Mouse (Mus musculus) hindbrain, embryonic 14.5 days (tissue): Measurements from ENCODE around the gene Tbx2. TPM values are rescaled to one million over a fixed set of nuclear protein-coding genes. Genes with fewer than 3 reads are reported as not detected.

Source experiments
- ATAC-seq: fragments of 200-750 bp; cut with Nextera tagmentation; 2 replicates; pipeline ENCODE4 v1.8.0; 2017; ENCODE audit warnings: moderate number of reproducible peaks, mild to moderate bottlenecking, moderate TSS enrichment, moderate library complexity; ENCODE audit not compliant: low FRiP score
- DNase-seq: peaks from one replicate; pipeline ENCODE4 v3.0.0-alpha.2; 2015; ENCODE audit warnings: low spot score
- H3K27ac ChIP-seq: fragments of 300-500 bp; sonication (generic); 2 replicates; pipeline ENCODE4 v1.5.1; 2014; ENCODE audit warnings: mild to moderate bottlenecking, moderate library complexity
- H3K27me3 ChIP-seq: fragments of 300-500 bp; sonication (generic); 2 replicates; pipeline ENCODE4 v1.6.1; 2014; ENCODE audit warnings: mild to moderate bottlenecking, low read length, mixed read lengths; ENCODE audit not compliant: control insufficient read depth, insufficient read depth
- H3K36me3 ChIP-seq: fragments of 300-500 bp; sonication (generic); replicated peaks from 2 replicates; pipeline ENCODE4 v1.6.1; 2014; ENCODE audit not compliant: control insufficient read depth, insufficient read depth
- H3K4me1 ChIP-seq: fragments of 300-500 bp; sonication (generic); replicated peaks from 2 replicates; pipeline ENCODE4 v1.6.1; 2014; ENCODE audit warnings: antibody characterized with exemption, low read length, mixed read lengths; ENCODE audit not compliant: control insufficient read depth, insufficient read depth
- H3K4me2 ChIP-seq: fragments of 300-500 bp; sonication (generic); replicated peaks from 2 replicates; pipeline ENCODE4 v1.6.1; 2014; ENCODE audit warnings: mild to moderate bottlenecking, moderate library complexity
- H3K4me3 ChIP-seq: fragments of 300-500 bp; sonication (generic); replicated peaks from 2 replicates; pipeline ENCODE4 v1.5.1; 2014; ENCODE audit warnings: mild to moderate bottlenecking, low read length
- H3K9ac ChIP-seq: fragments of 300-500 bp; sonication (generic); 2 replicates; pipeline ENCODE4 v1.6.1; 2014
- H3K9me3 ChIP-seq: fragments of 300-500 bp; sonication (generic); 2 replicates; pipeline ENCODE4 v1.6.1; 2016; ENCODE audit warnings: low read length; ENCODE audit not compliant: control insufficient read depth
- WGBS: fragments of 180-500 bp; shearing (Covaris S2); extraction: QIAGEN DNeasy Blood & Tissue Kit; methylation state at CpG from one replicate; pipeline ENCODE4 v1.1.7; 2014; 5-methylcytosine and 5-hydroxymethylcytosine counted together
- polyA plus RNA-seq: library from polyadenylated mRNA; unstranded; fragments of >200 nt; fragmentation: Nextera tagmentation; extraction: Ambion mirVana; gene quantifications from 2 replicates; pipeline ENCODE4 v1.2.1, GENCODE M21; 2014

The Tbx2 gene
- polyA plus RNA-seq, 1 experiment from 2014 or later: 2.8 TPM

GRCm38 (mm10) chr11:85837648-85838423 is 5.5 kb downstream of the Tbx2 start:
- no peaks in the 10 kb centered on the region for H3K9me3 ChIP-seq
- DNase-seq (no peak), ATAC-seq (no peak)
- peak overlapping the region; percentile 31; the same call in 1 of the 2 replicates for H3K9ac ChIP-seq
- peak overlapping the region; percentile 15 for H3K4me3 ChIP-seq
- H3K27me3 ChIP-seq: peaks cover 92% of the 10 kb centered on the region
- under 1% methylated on average over 66 of the region's 67 CpGs for WGBS
- H3K4me1 ChIP-seq: peaks cover 6% of the 10 kb centered on the region
- H3K27ac ChIP-seq: no peak overlapping the region
- H3K4me2 ChIP-seq: peak overlapping the region; percentile 33
- H3K36me3 ChIP-seq: no peaks in the 10 kb centered on the region

- 6% methylated on average over 20 of the region's 20 CpGs for WGBS
- H3K9ac ChIP-seq: no peak overlapping the region
- peak overlapping the region; percentile 33; the same call in 1 of the 2 replicates for H3K4me2 ChIP-seq
- no peaks in the 10 kb centered on the region for H3K9me3 ChIP-seq
- H3K4me1 ChIP-seq: peaks cover 14% of the 10 kb centered on the region
- H3K27me3 ChIP-seq: peaks cover 100% of the 10 kb centered on the region
- peak overlapping the region; percentile 15 for H3K4me3 ChIP-seq
- DNase-seq: no peak
- no peaks in the 10 kb centered on the region for H3K36me3 ChIP-seq
- no peak for ATAC-seq
- no peak overlapping the region for H3K27ac ChIP-seq
Observed at GRCm38 (mm10) chr11:85838424-85839257, 6.3 kb downstream of the Tbx2 start.

- peaks cover 19% of the 10 kb centered on the region for H3K4me1 ChIP-seq
- H3K9ac ChIP-seq: no peak overlapping the region; the same call in 1 of the 2 replicates
- 0 out of 2 replicates have a peak overlapping the region, but pooled peaks have one; percentile 18 for H3K4me3 ChIP-seq
- no peak for DNase-seq
- WGBS: 10% methylated on average over 7 of the region's 7 CpGs
- H3K9me3 ChIP-seq: no peaks in the 10 kb centered on the region
- no peaks in the 10 kb centered on the region for H3K36me3 ChIP-seq
- H3K27me3 ChIP-seq: peaks cover 97% of the 10 kb centered on the region
- H3K27ac ChIP-seq: no peak overlapping the region
- ATAC-seq: no peak
- H3K4me2 ChIP-seq: no peak overlapping the region
Observed at GRCm38 (mm10) chr11:85839258-85840030, 7.1 kb downstream of the Tbx2 start.

DNA sequence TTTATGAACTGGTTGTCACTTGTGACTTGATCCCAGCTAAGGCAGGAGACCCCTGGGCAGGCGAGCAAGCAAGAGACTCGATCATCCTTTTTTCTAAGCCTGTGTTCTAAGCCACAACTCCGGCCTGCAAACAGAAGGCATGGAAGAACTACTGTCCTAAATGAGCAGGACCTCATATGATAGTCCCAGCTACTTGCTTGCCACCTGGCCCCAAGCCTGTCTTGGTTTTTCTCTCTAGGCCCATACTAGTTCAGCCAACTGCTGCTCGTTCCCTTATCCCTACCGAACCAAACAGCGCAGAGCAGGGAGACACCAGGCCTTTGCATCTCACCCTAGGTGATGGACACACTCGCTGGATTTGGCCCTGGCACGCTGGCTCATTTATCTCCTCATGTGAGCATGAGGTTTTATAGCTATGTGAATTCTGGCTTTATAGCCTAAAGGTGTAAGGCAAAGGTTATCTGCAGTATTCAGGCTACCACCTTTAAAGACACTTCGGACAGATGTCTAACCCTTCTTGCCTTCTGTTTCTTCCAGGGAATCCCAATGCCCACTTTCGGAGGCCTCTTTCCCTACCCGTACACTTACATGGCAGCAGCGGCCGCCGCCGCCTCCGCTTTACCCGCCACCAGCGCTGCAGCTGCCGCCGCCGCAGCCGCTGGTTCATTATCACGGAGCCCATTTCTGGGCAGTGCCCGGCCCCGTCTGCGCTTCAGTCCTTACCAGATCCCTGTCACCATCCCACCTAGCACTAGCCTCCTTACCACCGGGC is 7.9 kb downstream of the Tbx2 start:
- 4% methylated on average over 27 of the region's 27 CpGs for WGBS
- Histone ChIP-seq H3K9ac (peak overlapping the region; percentile 12; the same call in 1 of the 2 replicates), H3K4me3 (peak overlapping the region; percentile 18), H3K36me3 (no peaks in the 10 kb centered on the region), H3K4me2 (peak overlapping the region; percentile 49), H3K27me3 (peaks cover 97% of the 10 kb centered on the region), H3K4me1 (peaks cover 19% of the 10 kb centered on the region), H3K9me3 (no peaks in the 10 kb centered on the region), H3K27ac (no peak overlapping the region)
- no peak for ATAC-seq
- DNase-seq: no peak

DNA sequence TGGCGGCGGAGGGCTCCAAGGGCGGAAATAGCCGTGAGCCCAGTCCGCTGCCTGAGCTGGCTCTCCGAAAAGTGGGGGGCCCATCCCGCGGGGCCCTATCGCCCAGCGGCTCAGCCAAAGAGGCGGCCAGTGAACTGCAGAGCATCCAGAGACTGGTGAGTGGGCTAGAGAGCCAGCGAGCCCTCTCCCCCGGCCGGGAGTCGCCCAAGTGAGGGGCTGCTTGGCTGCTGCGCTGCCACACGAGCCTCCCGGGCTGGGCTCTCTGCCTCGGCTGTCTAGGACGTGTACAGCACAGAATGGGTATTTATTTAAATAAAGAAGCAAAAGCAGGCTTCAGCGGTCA is 8.4 kb downstream of the Tbx2 start:
- H3K27me3 ChIP-seq: peaks cover 94% of the 10 kb centered on the region
- H3K4me2 ChIP-seq: peak overlapping the region; percentile 49
- no peaks in the 10 kb centered on the region for H3K9me3 ChIP-seq
- H3K9ac ChIP-seq: peak overlapping the region; percentile 12; the same call in 1 of the 2 replicates
- WGBS: 3% methylated on average over 21 of the region's 21 CpGs
- no peak for ATAC-seq
- H3K4me1 ChIP-seq: peaks cover 19% of the 10 kb centered on the region
- no peaks in the 10 kb centered on the region for H3K36me3 ChIP-seq
- H3K27ac ChIP-seq: no peak overlapping the region
- no peak for DNase-seq
- H3K4me3 ChIP-seq: peak overlapping the region; percentile 18

DNA sequence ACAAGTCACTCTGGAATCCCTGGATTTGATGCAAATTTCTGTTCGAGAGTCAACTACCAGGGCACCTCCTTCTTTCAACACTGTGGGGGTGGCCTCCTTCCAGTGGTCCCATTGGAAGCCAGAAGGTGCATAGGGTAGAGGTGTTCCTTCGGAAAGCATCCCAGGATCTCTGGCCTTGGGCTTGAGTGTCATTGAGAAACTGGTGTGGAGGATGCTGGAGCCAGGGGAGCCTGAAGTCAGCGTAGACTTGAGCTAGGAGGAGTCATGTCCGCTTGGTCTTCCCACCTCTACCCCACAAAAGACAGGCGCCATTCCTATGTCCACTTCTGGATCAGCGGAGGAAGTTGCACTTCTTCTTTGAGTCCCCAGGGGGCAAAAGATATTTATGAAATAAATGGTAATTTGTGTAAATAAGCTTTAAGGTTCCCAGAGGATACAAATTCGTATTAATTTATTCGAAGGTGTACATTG is 8.9 kb downstream of the Tbx2 start:
- Histone ChIP-seq H3K27ac (no peak overlapping the region), H3K4me1 (peaks cover 19% of the 10 kb centered on the region), H3K36me3 (no peaks in the 10 kb centered on the region), H3K4me3 (peak overlapping the region; percentile 20; the same call in 1 of the 2 replicates), H3K9ac (no peak overlapping the region), H3K9me3 (no peaks in the 10 kb centered on the region), H3K27me3 (peaks cover 89% of the 10 kb centered on the region), H3K4me2 (peak overlapping the region; percentile 49)
- WGBS: 5% methylated on average over 8 of the region's 8 CpGs
- DNase-seq (no peak), ATAC-seq (no peak)

- peak; percentile 77 for DNase-seq
- under 1% methylated on average over 32 of the region's 32 CpGs for WGBS
- H3K9ac ChIP-seq: peak overlapping the region; percentile 21; the same call in 1 of the 2 replicates
Observed at GRCm38 (mm10) chr11:85841980-85842379, 9.6 kb downstream of the Tbx2 start.

DNA sequence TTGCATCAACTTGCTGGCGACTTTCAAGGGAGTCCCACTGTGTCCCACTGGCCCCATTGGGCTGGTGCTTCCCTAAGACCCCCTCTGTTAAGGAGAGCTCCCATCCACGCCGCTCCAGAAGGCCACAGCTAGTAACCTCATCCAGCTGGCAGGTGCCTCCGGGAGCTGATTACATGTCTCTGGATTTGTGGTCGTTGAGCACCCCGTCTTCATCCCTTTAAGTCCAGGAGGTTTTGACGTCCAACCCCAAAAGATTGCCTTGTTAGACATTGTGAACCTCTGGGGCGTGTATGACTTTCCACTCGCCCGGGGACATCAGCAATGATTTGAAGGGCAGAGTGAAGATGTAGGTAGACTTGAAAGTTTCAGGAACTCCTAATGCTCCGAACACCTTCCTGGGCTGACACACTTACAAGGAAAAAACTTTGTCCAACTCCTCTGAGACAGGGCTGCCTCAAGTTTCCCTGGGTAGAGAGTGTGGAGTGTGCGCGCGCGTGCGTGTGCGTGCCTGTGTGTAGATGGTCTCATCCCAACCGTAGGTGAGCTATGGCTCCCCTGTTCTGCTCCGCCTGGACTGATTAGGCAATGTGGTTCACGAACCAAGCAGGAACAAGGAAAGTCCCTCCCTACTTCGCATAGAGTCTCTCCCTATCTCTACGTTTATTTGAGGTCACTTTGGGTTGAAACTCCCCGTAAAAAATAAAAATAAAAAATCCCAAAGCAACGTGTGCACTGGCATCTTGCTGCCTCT is 10.4 kb downstream of the Tbx2 start:
- WGBS: 6% methylated on average over 24 of the region's 24 CpGs

More at GRCm38 (mm10) chr11:85841980-85842379, 9.6 kb downstream of the Tbx2 start:
- peak; percentile 63 for ATAC-seq
- H3K36me3 ChIP-seq: no peaks in the 10 kb centered on the region
- H3K4me2 ChIP-seq: peak overlapping the region; percentile 49
- H3K27ac ChIP-seq: no peak overlapping the region
- peaks cover 19% of the 10 kb centered on the region for H3K4me1 ChIP-seq
- H3K27me3 ChIP-seq: peaks cover 85% of the 10 kb centered on the region
- no peaks in the 10 kb centered on the region for H3K9me3 ChIP-seq
- H3K4me3 ChIP-seq: peak overlapping the region; percentile 20

More for the DNA sequence above, 10.4 kb downstream of the Tbx2 start:
- Histone ChIP-seq H3K9me3 (no peaks in the 10 kb centered on the region), H3K4me2 (peak overlapping the region; percentile 61), H3K36me3 (no peaks in the 10 kb centered on the region), H3K27ac (no peak overlapping the region), H3K4me3 (peak overlapping the region; percentile 27; the same call in 1 of the 2 replicates), H3K9ac (no peak overlapping the region), H3K27me3 (peaks cover 77% of the 10 kb centered on the region), H3K4me1 (peaks cover 17% of the 10 kb centered on the region)
- ATAC-seq: no peak
- no peak for DNase-seq
